Mouse (Mus musculus) midbrain, embryonic 14.5 days (tissue): ENCODE measurements at regions not wholly inside any gene's neighbourhood (a gene's known extent, or its start where the extent isn't known, plus 50 kb on each side); places are given as distances from the start of the nearest gene placed in this dataset.

Experiments
- ATAC-seq: fragments of 200-750 bp; cut with Nextera tagmentation; 2 replicates; pipeline ENCODE4 v1.8.0; 2017; ENCODE audit warnings: moderate number of reproducible peaks, moderate library complexity; ENCODE audit not compliant: low FRiP score, low TSS enrichment
- DNase-seq: peaks from one replicate; pipeline ENCODE4 v3.0.0-alpha.2; 2015
- H3K27ac ChIP-seq: fragments of 300-500 bp; sonication (generic); replicated peaks from 2 replicates; pipeline ENCODE4 v1.5.1; 2014; ENCODE audit warnings: mild to moderate bottlenecking, low read depth, low read length, moderate library complexity
- H3K27me3 ChIP-seq: fragments of 300-500 bp; sonication (generic); 2 replicates; pipeline ENCODE4 v1.6.1; 2014; ENCODE audit warnings: low read length, control low read depth, mixed read lengths; ENCODE audit not compliant: control insufficient read depth, insufficient read depth
- H3K36me3 ChIP-seq: fragments of 300-500 bp; sonication (generic); 2 replicates; pipeline ENCODE4 v1.6.1; 2014; ENCODE audit warnings: low read length, control low read depth; ENCODE audit not compliant: control insufficient read depth, insufficient read depth
- H3K4me1 ChIP-seq: fragments of 300-500 bp; sonication (generic); 2 replicates; pipeline ENCODE4 v1.6.1; 2014; ENCODE audit warnings: mild to moderate bottlenecking, antibody characterized with exemption, low read length, control low read depth; ENCODE audit not compliant: control insufficient read depth, insufficient read depth
- H3K4me2 ChIP-seq: fragments of 300-500 bp; sonication (generic); 2 replicates; pipeline ENCODE4 v1.6.1; 2014; ENCODE audit warnings: mild to moderate bottlenecking, low read length, moderate library complexity
- H3K4me3 ChIP-seq: fragments of 300-500 bp; sonication (generic); replicated peaks from 2 replicates; pipeline ENCODE4 v1.5.1; 2014; ENCODE audit warnings: low read depth, low read length
- H3K9ac ChIP-seq: fragments of 300-500 bp; sonication (generic); replicated peaks from 2 replicates; pipeline ENCODE4 v1.6.1; 2014; ENCODE audit warnings: mild to moderate bottlenecking, low read length, moderate library complexity
- H3K9me3 ChIP-seq: fragments of 300-500 bp; sonication (generic); 2 replicates; pipeline ENCODE4 v1.6.1; 2016; ENCODE audit warnings: low read length, control low read depth, mixed read lengths; ENCODE audit not compliant: control insufficient read depth
- WGBS: fragments of 180-500 bp; shearing (Covaris S2); extraction: QIAGEN DNeasy Blood & Tissue Kit; methylation state at CpG from one replicate; pipeline ENCODE4 v1.1.7; 2014; 5-methylcytosine and 5-hydroxymethylcytosine counted together

DNA sequence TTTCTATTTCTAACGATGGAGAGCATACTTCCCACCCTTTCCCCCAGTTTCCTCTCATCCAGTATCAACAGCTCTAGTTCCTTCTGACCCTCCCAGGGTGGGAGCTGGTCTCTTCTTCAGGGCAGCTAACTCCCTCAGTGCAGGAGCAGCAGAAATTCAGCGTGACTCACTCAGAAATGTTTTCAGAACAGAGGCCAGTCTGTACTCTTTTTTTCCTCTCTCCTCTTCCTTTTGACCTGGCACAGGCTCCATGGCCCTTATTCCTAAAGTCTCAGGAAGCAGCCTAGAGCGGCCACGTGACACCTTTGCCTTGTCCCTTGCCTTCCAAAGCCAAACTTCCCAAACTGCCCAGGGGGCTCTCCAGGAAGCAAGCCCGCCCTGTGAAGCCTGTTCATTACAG, 55.4 kb downstream of the Pja1 start:
- H3K27me3 ChIP-seq, result no peaks in the 10 kb centered on the region
- H3K4me2 ChIP-seq, result no peak overlapping the region
- H3K9me3 ChIP-seq, result no peaks in the 10 kb centered on the region
- no peak overlapping the region for H3K27ac ChIP-seq
- DNase-seq (no peak), ATAC-seq (no peak)
- H3K36me3 ChIP-seq, result no peaks in the 10 kb centered on the region
- no peak overlapping the region for H3K4me3 ChIP-seq
- 49% methylated on average over 5 of the region's 5 CpGs for WGBS
- no peak overlapping the region for H3K9ac ChIP-seq
- no peaks in the 10 kb centered on the region for H3K4me1 ChIP-seq

DNA sequence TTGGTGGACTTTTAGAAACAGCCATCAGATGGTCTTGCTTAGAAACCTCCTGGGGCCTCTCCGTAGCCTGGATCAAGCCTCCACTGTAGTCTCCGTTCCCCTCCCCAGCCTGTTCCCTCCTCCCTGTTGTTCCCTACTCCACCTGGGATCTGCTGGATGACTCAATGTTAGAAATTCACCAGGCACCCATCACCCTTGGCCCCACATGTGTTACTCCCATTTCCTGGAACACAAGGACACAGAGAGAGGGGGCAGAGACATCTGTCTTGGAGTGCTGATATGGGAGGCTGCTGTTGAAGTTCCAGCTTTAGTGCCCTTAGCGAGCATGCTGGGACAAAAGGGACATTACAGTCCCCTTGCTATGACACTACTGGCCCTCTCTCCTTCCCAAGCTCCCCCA, 60.1 kb downstream of the Pja1 start:
- 80% methylated on average over 3 of the region's 3 CpGs for WGBS
- no peaks in the 10 kb centered on the region; the same call in 1 of the 2 replicates for H3K27me3 ChIP-seq
- ATAC-seq, result no peak

DNA sequence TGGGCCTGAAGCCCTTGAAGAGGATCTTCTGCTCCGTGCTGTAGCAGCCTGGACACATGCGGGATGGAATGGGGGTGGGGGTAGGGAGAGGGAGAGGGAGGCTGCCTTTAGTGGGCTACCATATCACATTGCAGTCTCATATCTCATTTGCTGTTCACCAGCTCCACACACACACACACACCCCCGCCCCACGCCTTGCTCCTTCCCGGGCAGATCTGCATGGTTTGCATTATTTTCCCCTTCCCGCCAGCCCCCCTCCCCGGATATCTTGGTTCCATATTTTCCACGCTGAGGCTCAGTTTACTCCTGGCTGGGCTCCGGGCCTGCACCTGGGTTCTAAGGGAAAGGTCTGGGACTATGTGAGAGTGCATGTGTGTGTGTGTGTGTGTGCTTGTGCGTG, 61.2 kb downstream of the Pja1 start:
- WGBS, result 74% methylated on average over 10 of the region's 10 CpGs
- no peak for DNase-seq
- H3K4me2 ChIP-seq, result no peak overlapping the region
- no peaks in the 10 kb centered on the region for H3K36me3 ChIP-seq
- H3K27ac ChIP-seq, result no peak overlapping the region
- ATAC-seq, result no peak
- no peak overlapping the region for H3K9ac ChIP-seq
- no peaks in the 10 kb centered on the region; the same call in 1 of the 2 replicates for H3K27me3 ChIP-seq
- no peaks in the 10 kb centered on the region for H3K9me3 ChIP-seq
- H3K4me1 ChIP-seq, result no peaks in the 10 kb centered on the region
- H3K4me3 ChIP-seq, result no peak overlapping the region

More for the DNA sequence above, 60.1 kb downstream of the Pja1 start:
- Histone ChIP-seq H3K4me3 (no peak overlapping the region), H3K4me2 (no peak overlapping the region), H3K27ac (no peak overlapping the region), H3K9me3 (no peaks in the 10 kb centered on the region), H3K4me1 (no peaks in the 10 kb centered on the region), H3K36me3 (no peaks in the 10 kb centered on the region), H3K9ac (no peak overlapping the region)
- DNase-seq, result no peak

DNA sequence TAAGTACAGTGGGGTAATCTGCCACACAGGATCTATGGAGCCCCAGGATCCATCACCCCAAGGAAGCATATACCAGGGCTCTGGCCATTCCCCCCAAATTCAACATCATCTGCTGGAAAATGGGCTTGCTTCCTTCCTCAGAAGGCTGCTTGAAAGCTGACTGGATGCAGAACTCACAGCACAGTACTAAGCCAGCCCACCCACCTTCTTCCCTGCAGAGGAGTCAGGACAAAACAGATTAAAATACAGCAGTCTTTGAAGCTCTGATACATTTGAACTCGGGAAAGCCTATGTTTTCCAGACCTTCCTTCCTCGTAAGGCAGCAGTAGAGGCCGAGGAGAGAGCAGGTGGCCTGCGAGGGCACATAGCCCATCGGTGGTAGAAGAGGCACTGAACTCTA, 61.7 kb downstream of the Pja1 start:
- no peaks in the 10 kb centered on the region for H3K9me3 ChIP-seq
- H3K27ac ChIP-seq, result no peak overlapping the region
- no peaks in the 10 kb centered on the region for H3K4me1 ChIP-seq
- WGBS, result 74% methylated on average over 5 of the region's 5 CpGs
- ATAC-seq (no peak), DNase-seq (no peak)
- no peak overlapping the region for H3K4me2 ChIP-seq
- H3K36me3 ChIP-seq, result no peaks in the 10 kb centered on the region
- no peaks in the 10 kb centered on the region; the same call in 1 of the 2 replicates for H3K27me3 ChIP-seq
- no peak overlapping the region for H3K4me3 ChIP-seq
- no peak overlapping the region for H3K9ac ChIP-seq

DNA sequence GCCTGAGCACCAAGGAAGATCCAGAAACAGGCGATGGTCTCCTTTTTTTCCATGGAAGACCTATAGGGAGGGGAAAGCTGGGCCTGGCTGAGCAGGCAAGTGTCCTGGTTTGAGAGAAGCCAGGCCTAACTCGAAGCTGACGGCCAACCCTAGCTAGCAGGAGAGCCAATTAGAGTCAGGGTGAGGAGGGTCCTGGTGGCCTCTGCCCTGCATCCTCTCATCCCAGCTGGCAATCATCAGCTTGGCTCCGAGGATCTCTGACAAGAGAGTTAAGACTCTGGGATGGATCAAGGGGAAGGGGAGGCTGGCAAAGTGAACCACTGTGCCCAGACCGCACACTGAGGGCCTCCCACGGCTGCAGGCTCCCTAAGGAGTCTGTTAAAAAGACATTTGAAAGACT, 62.3 kb downstream of the Pja1 start:
- Histone ChIP-seq H3K9me3 (no peaks in the 10 kb centered on the region), H3K4me2 (no peak overlapping the region), H3K27me3 (no peaks in the 10 kb centered on the region; the same call in 1 of the 2 replicates), H3K36me3 (no peaks in the 10 kb centered on the region), H3K27ac (no peak overlapping the region), H3K4me1 (no peaks in the 10 kb centered on the region), H3K9ac (no peak overlapping the region), H3K4me3 (no peak overlapping the region)
- no peak for ATAC-seq
- DNase-seq, result no peak
- 51% methylated on average over 6 of the region's 6 CpGs for WGBS

DNA sequence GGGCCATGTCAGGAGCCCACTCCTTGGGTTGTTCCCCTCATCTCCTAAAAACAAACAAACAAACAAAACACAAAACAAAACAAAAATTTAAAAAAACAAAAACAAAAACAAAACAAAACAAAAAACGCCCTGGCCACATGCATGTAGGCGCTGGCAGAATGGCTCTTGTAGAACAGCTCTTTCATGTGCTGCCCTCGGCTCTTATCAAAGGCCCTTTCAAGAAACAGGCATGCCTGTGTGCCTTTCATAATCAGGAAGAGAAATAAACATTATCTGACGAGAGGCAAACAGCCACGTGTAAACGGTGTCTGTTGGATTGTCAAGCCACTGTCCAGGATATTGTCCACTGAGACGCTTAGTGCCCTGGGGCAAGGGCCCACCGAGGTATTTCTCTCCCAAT, 65.2 kb downstream of the Pja1 start:
- ATAC-seq, result no peak
- no peaks in the 10 kb centered on the region for H3K9me3 ChIP-seq
- no peak overlapping the region for H3K27ac ChIP-seq
- no peak overlapping the region for H3K4me3 ChIP-seq
- no peaks in the 10 kb centered on the region; the same call in 1 of the 2 replicates for H3K27me3 ChIP-seq
- no peak for DNase-seq
- no peak overlapping the region for H3K4me2 ChIP-seq
- WGBS, result 57% methylated on average over 8 of the region's 8 CpGs
- no peaks in the 10 kb centered on the region for H3K4me1 ChIP-seq
- no peaks in the 10 kb centered on the region for H3K36me3 ChIP-seq
- no peak overlapping the region for H3K9ac ChIP-seq

DNA sequence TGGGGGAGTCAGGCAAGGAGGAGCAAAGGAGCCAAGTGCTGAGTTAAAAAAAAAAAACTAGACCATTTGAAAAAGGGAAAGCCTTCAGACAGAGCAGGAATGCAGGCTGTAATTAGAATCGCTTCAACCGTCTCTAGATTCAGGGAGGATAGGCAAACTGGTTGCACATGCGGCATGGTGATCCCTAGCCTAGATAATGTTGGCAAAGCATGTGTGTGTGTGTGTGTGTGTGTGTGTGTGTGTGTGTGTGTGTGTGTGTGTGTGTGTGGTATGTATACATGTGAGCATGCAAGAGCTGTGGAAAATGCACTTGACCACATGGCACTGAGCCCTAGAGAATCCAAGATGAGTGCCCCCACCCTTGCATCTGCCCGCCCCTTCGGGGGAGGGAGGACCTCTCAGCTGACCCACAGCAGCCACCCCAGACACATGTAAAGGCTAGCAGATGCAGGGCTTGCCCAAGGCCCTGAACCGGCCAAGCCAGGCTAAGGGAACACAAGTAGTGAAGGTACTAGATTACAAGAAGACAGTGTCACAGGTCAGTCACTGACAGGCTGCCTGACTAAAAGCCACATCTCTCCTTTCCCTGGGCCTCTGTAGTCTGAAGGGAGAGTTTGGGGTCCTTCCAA, 67.4 kb downstream of the Pja1 start:
- no peak overlapping the region for H3K4me2 ChIP-seq
- H3K4me3 ChIP-seq, result no peak overlapping the region
- WGBS, result 68% methylated on average over 6 of the region's 6 CpGs
- no peak overlapping the region for H3K27ac ChIP-seq
- ATAC-seq, result no peak
- no peaks in the 10 kb centered on the region for H3K4me1 ChIP-seq
- no peak overlapping the region for H3K9ac ChIP-seq
- no peaks in the 10 kb centered on the region for H3K9me3 ChIP-seq
- no peak for DNase-seq
- H3K27me3 ChIP-seq, result peaks cover 3% of the 10 kb centered on the region; the same call in 1 of the 2 replicates
- H3K36me3 ChIP-seq, result no peaks in the 10 kb centered on the region

DNA sequence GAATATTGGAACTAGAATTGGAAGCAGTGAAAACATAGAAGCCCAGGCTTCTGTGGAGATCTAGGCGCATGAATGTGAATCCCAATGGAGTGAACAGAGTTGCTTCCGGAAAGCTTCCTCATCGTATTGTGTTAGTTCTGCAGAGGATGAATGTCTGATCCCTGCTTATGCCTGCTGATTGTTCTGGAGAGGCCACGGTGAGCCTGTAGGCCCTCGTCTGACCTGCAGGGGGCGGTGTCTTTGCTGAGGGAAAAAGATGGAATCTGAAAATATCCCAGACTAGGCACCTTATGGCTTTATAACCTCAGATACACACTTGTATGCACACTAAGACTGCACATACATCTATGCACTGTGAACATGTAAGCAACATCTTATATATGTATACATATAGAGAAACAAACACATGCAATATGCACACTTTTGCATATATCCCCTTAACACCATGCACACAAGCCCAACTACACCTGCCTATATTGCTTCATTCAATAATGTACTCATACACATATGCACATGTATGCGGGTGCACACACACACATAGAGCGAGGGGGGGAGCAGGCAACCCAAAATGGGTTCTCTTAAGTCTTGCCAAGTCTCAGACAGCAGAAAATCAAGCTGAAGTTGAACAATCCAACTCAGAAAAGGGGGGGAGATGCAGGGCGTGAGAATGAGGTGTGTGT, 68.1 kb downstream of the Pja1 start:
- Histone ChIP-seq H3K27me3 (0 out of 2 replicates have a peak, but pooled peaks cover 3% of the 10 kb centered on the region), H3K36me3 (no peaks in the 10 kb centered on the region), H3K9ac (no peak overlapping the region), H3K4me2 (no peak overlapping the region), H3K4me1 (no peaks in the 10 kb centered on the region), H3K9me3 (no peaks in the 10 kb centered on the region), H3K27ac (no peak overlapping the region), H3K4me3 (no peak overlapping the region)
- DNase-seq (peak; percentile 48), ATAC-seq (no peak)
- WGBS, result 42% methylated on average over 9 of the region's 9 CpGs

DNA sequence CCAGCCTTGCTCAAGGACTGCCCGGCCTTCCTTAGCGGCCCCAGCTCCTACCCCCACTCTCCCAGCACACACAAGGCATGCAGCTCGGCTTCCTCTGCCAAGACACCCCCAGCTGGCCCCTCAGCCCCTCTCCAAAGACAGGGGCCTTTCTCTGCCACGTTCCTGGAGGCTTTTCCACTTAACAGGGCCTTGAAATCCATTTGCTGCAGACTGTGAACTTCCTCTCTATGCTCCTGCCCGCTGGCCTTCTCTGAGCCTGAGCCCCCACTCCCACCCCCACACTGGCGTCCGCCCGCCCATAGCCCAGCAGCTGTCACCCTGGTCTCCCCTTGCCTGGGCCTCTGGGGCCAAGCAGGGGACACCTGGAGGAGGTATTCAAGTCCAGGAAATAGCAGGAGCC, 73.7 kb downstream of the Pja1 start:
- Histone ChIP-seq H3K4me3 (no peak overlapping the region), H3K4me2 (no peak overlapping the region), H3K36me3 (no peaks in the 10 kb centered on the region), H3K4me1 (no peaks in the 10 kb centered on the region), H3K9ac (no peak overlapping the region), H3K9me3 (no peaks in the 10 kb centered on the region), H3K27ac (no peak overlapping the region), H3K27me3 (0 out of 2 replicates have a peak, but pooled peaks cover 3% of the 10 kb centered on the region)
- ATAC-seq (no peak), DNase-seq (no peak)
- WGBS, result 55% methylated on average over 8 of the region's 8 CpGs
